Mouse (Mus musculus) ES-Bruce4 (cell line): Measurements from ENCODE around the gene Amz2.

ENCODE experiments used
- CTCF ChIP-seq: IDR thresholded peaks from one replicate; pipeline ENCODE4 v1.8.1; 2011; ENCODE audit warnings: low read depth, low read length
- EP300 ChIP-seq: IDR thresholded peaks from 2 replicates; pipeline ENCODE4 v1.6.1; 2011; ENCODE audit warnings: low read depth, low read length; ENCODE audit not compliant: insufficient read depth
- POLR2A ChIP-seq: IDR thresholded peaks from one replicate; pipeline ENCODE4 v1.8.1; 2011; ENCODE audit warnings: low read length; ENCODE audit not compliant: insufficient read depth

DNA sequence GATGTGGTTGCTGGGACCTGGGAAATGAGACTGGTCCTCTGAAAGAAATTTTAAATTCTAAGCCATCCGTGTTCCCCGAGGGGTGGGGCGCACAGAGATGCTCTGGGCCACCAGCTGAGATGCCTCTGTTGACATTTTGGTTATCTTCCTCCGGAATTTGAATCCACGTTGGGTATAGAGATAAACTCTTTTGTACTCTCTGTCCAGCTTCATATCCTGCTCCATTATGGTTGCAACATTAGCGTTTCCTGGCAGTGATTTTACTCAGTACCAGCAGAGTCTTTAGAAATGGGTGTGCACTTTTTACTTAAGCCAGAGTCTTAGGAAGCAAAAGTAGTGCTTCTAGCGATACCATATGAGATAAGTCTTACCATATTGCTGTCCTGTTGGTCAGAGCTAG, 47.7 kb upstream of the Amz2 start:
- no peak for TF ChIP-seq CTCF
- TF ChIP-seq POLR2A, result no peak
- TF ChIP-seq EP300, result no peak
